8 mouse cellular contexts compared by ENCODE assay signal in genomic region chrX:85776544-85777087, GRCm38 (mm10). TPM values are rescaled to one million over a fixed set of nuclear protein-coding genes. Genes with fewer than 3 reads are reported as not detected.
DNase-seq lines count a peak whose midpoint lies in the region; ATAC-seq lines count a peak whose summit lies in the region.

Gene Gk (minus strand): TSS chrX:85776819.

- H3K27ac ChIP-seq in brown adipose tissue, adult 24 weeks (replicated peaks; ENCODE audit: low read depth, low read length) = peak within 1 kb of the TSS; percentile 99
- peak within 1 kb of the TSS; percentile 94 for H3K27ac ChIP-seq in heart, embryonic 13.5 days (replicated peaks)
- peak within 1 kb of the TSS; percentile 86 for H3K27ac ChIP-seq in liver, embryonic 12.5 days
- H3K27ac ChIP-seq in stomach, embryonic 15.5 days = peak within 1 kb of the TSS; percentile 90

- H3K4me3 ChIP-seq in brown adipose tissue, adult 24 weeks (ENCODE audit: insufficient read depth, low read depth, low read length) = peak within 1 kb of the TSS; percentile 73
- peak within 1 kb of the TSS; percentile 62 for H3K4me3 ChIP-seq in heart, embryonic 13.5 days
- peak within 1 kb of the TSS; percentile 66 for H3K4me3 ChIP-seq in liver, embryonic 12.5 days
- peak within 1 kb of the TSS; percentile 52 for H3K4me3 ChIP-seq in stomach, embryonic 15.5 days (replicated peaks)

- H3K4me2 ChIP-seq in heart, embryonic 13.5 days = peak within 1 kb of the TSS; percentile 72
- H3K4me2 ChIP-seq in liver, embryonic 12.5 days = peak within 1 kb of the TSS; percentile 69
- H3K4me2 ChIP-seq in stomach, embryonic 15.5 days = peak within 1 kb of the TSS; percentile 58

- peaks cover 4% of the 10 kb centered on the region; the same call in 1 of the 2 replicates for H3K4me1 ChIP-seq in brown adipose tissue, adult 24 weeks (ENCODE audit: control insufficient read depth, insufficient read depth, insufficient read length, low read length)
- no peaks in the 10 kb centered on the region for H3K4me1 ChIP-seq in heart, embryonic 13.5 days
- 0 out of 2 replicates have a peak, but pooled peaks cover 5% of the 10 kb centered on the region for H3K4me1 ChIP-seq in liver, embryonic 12.5 days
- no peaks in the 10 kb centered on the region for H3K4me1 ChIP-seq in stomach, embryonic 15.5 days

- WGBS in heart, embryonic 13.5 days = 9% methylated on average over 29 of the region's 45 CpGs
- 9% methylated on average over 42 of the region's 45 CpGs for WGBS in liver, embryonic 12.5 days (ENCODE audit: insufficient replicate concordance)
- WGBS in stomach, embryonic 15.5 days = 24% methylated on average over 44 of the region's 45 CpGs

- H3K27me3 ChIP-seq in heart, embryonic 13.5 days (replicated peaks) = no peaks in the 10 kb centered on the region
- H3K27me3 ChIP-seq in liver, embryonic 12.5 days (replicated peaks) = no peaks in the 10 kb centered on the region
- H3K27me3 ChIP-seq in stomach, embryonic 15.5 days (replicated peaks) = no peaks in the 10 kb centered on the region

- H3K36me3 ChIP-seq in heart, embryonic 13.5 days = no peaks in the 10 kb centered on the region
- no peaks in the 10 kb centered on the region for H3K36me3 ChIP-seq in liver, embryonic 12.5 days
- no peaks in the 10 kb centered on the region for H3K36me3 ChIP-seq in stomach, embryonic 15.5 days

- H3K9ac ChIP-seq in heart, embryonic 13.5 days = peak within 1 kb of the TSS; percentile 82
- peak within 1 kb of the TSS; percentile 69 for H3K9ac ChIP-seq in liver, embryonic 12.5 days
- H3K9ac ChIP-seq in stomach, embryonic 15.5 days = peak within 1 kb of the TSS; percentile 9; the same call in 1 of the 2 replicates

- peak; percentile 97 for DNase-seq in CD4-positive, CD25-positive, alpha-beta regulatory T cell, adult 2 months (ENCODE audit: low read depth, low spot score)
- DNase-seq in fat pad, adult 2 months (ENCODE audit: extremely low read depth, low read depth, low spot score) = peak; percentile 42
- DNase-seq in kidney, postnatal 10 days = peak; percentile 98
- peak; percentile 97 for DNase-seq in natural killer cell, adult 2 months (ENCODE audit: low spot score in 2 of 2)

- H3K9me3 ChIP-seq in heart, embryonic 13.5 days = no peaks in the 10 kb centered on the region
- no peaks in the 10 kb centered on the region for H3K9me3 ChIP-seq in liver, embryonic 12.5 days (replicated peaks)
- no peaks in the 10 kb centered on the region for H3K9me3 ChIP-seq in stomach, embryonic 15.5 days

- ATAC-seq in heart, embryonic 13.5 days (ENCODE audit: extremely low read depth, insufficient number of reproducible peaks, low FRiP score, low TSS enrichment) = peak; percentile 98
- ATAC-seq in liver, embryonic 12.5 days = peak; percentile 96
- peak; percentile 99 for ATAC-seq in stomach, embryonic 15.5 days (ENCODE audit: insufficient read depth, low FRiP score, low read depth)

RNA-seq across cellular contexts. Expression of gene Gk, which starts in this region (rescaled TPM):
- 44.7 and 50.1 TPM in 2 replicates for polyA plus RNA-seq in brown adipose tissue, adult 24 weeks (2012; ENCODE audit: insufficient read depth, insufficient read length, missing spikeins)
- 19.8 and 21.8 TPM in 2 replicates for polyA plus RNA-seq in heart, embryonic 13.5 days (2015; fragmentation: Nextera tagmentation; extraction: Ambion mirVana)
- polyA plus RNA-seq in liver, embryonic 12.5 days (2016; fragmentation: Nextera tagmentation; extraction: Ambion mirVana) = 4.8 and 5.1 TPM in 2 replicates
- polyA plus RNA-seq in stomach, embryonic 15.5 days (2015; fragmentation: Nextera tagmentation; extraction: Ambion mirVana) = 12.0 and 12.3 TPM in 2 replicates

Comparison
In these comparisons a context has a peak if more than half of its experiments do, and no peak if none do; other contexts are left out.
1. Peak in every context shown above with its lines: DNase-seq, ATAC-seq, H3K4me3 ChIP-seq and H3K27ac ChIP-seq.
2. DNase-seq: peak in every context shown above with its lines; median percentile 98 in kidney, postnatal 10 days; 97 in CD4-positive, CD25-positive, alpha-beta regulatory T cell, adult 2 months; 97 in natural killer cell, adult 2 months; 42 in fat pad, adult 2 months.
3. H3K9ac ChIP-seq: peak in every context shown above with its lines; median percentile 82 in heart, embryonic 13.5 days; 69 in liver, embryonic 12.5 days; 9 in stomach, embryonic 15.5 days.